Mouse (Mus musculus) brain, embryonic 14.5 days (tissue): Measurements from ENCODE around the gene Pias1.

Experiments used
- CTCF ChIP-seq: fragments of 200-500 bp; IDR thresholded peaks from 2 replicates; pipeline ENCODE4 v1.5.1; 2012; ENCODE audit warnings: inconsistent platforms, mild to moderate bottlenecking, moderate library complexity, borderline replicate concordance; ENCODE audit not compliant: insufficient read depth, insufficient read length; ENCODE audit errors: extremely low read depth
- POLR2A ChIP-seq: fragments of 200-500 bp; IDR thresholded peaks from 2 replicates; pipeline ENCODE4 v1.6.1; 2012; ENCODE audit warnings: mild to moderate bottlenecking, inconsistent platforms, borderline replicate concordance; ENCODE audit not compliant: poor library complexity, insufficient read depth, insufficient read length, severe bottlenecking; ENCODE audit errors: extremely low read depth

- TF ChIP-seq POLR2A (no peak), CTCF (no peak)
Measured at GRCm38 (mm10) chr9:62903841-62904240, 83.9 kb downstream of the Pias1 start.
